Mouse (Mus musculus): ENCODE measurements around the gene Myh15. TPM values are rescaled to one million over a fixed set of nuclear protein-coding genes. Genes with fewer than 3 reads are reported as not detected.

The Myh15 gene
- not detected in 2 replicates for polyA plus RNA-seq (2015; fragmentation: Nextera tagmentation; extraction: Ambion mirVana)

GRCm38 (mm10) chr16:49057186-49057585, at the start of gene Myh15:
Gene Myh15, plus strand, starts transcription at chr16:49057486.
- Histone ChIP-seq H3K4me1 (replicated peaks; ENCODE audit: insufficient read depth, low read length) (no peaks in the 10 kb centered on the region), H3K9me3 (replicated peaks; ENCODE audit: low read length) (no peaks in the 10 kb centered on the region), H3K9ac (ENCODE audit: low read depth, low read length) (no peak within 1 kb of the TSS), H3K27ac (no peak within 1 kb of the TSS), H3K4me3 (replicated peaks; ENCODE audit: low read depth, low read length) (no peak within 1 kb of the TSS), H3K36me3 (ENCODE audit: insufficient read depth, low read length) (no peaks in the 10 kb centered on the region), H3K27me3 (ENCODE audit: insufficient read depth, low read length) (no peaks in the 10 kb centered on the region), H3K4me2 (ENCODE audit: low read length) (no peak within 1 kb of the TSS)
- WGBS: 91% methylated on average over 1 of the region's 1 CpGs
- DNase-seq (ENCODE audit: low spot score) (no peak), ATAC-seq (replicated peaks; ENCODE audit: low FRiP score, low read depth) (no peak)
- no peak for TF ChIP-seq CTCF (IDR thresholded peaks at IDR 0.05; ENCODE audit: low read depth)

GRCm38 (mm10) chr16:49016620-49017332, 40.5 kb upstream of the Myh15 start:
- Histone ChIP-seq H3K36me3 (ENCODE audit: insufficient read depth, low read length) (peaks cover 20% of the 10 kb centered on the region), H3K9ac (ENCODE audit: low read depth, low read length) (no peak overlapping the region), H3K4me2 (ENCODE audit: low read length) (no peak overlapping the region), H3K4me3 (replicated peaks; ENCODE audit: low read depth, low read length) (no peak overlapping the region), H3K27me3 (ENCODE audit: insufficient read depth, low read length) (no peaks in the 10 kb centered on the region), H3K4me1 (replicated peaks; ENCODE audit: insufficient read depth, low read length) (no peaks in the 10 kb centered on the region), H3K9me3 (replicated peaks; ENCODE audit: low read length) (no peaks in the 10 kb centered on the region), H3K27ac (no peak overlapping the region)
- TF ChIP-seq CTCF (IDR thresholded peaks at IDR 0.05; ENCODE audit: low read depth): peak; percentile 62
- DNase-seq (ENCODE audit: low spot score) (peak; percentile 69), ATAC-seq (replicated peaks; ENCODE audit: low FRiP score, low read depth) (no peak)
- 71% methylated on average over 5 of the region's 5 CpGs for WGBS

- Histone ChIP-seq H3K36me3 (ENCODE audit: insufficient read depth, low read length) (no peaks in the 10 kb centered on the region), H3K27me3 (ENCODE audit: insufficient read depth, low read length) (no peaks in the 10 kb centered on the region), H3K9me3 (replicated peaks; ENCODE audit: low read length) (no peaks in the 10 kb centered on the region), H3K4me3 (replicated peaks; ENCODE audit: low read depth, low read length) (no peak overlapping the region), H3K27ac (no peak overlapping the region), H3K9ac (ENCODE audit: low read depth, low read length) (no peak overlapping the region), H3K4me2 (ENCODE audit: low read length) (no peak overlapping the region), H3K4me1 (replicated peaks; ENCODE audit: insufficient read depth, low read length) (no peaks in the 10 kb centered on the region)
- 74% methylated on average over 4 of the region's 4 CpGs for WGBS
- DNase-seq (ENCODE audit: low spot score) (no peak), ATAC-seq (replicated peaks; ENCODE audit: low FRiP score, low read depth) (no peak)
- TF ChIP-seq CTCF (IDR thresholded peaks at IDR 0.05; ENCODE audit: low read depth): no peak
Observed at GRCm38 (mm10) chr16:49035852-49036251, 21.4 kb upstream of the Myh15 start.

- DNase-seq (ENCODE audit: low spot score) (no peak), ATAC-seq (replicated peaks; ENCODE audit: low FRiP score, low read depth) (no peak)
- Histone ChIP-seq H3K36me3 (ENCODE audit: insufficient read depth, low read length) (no peaks in the 10 kb centered on the region), H3K4me1 (replicated peaks; ENCODE audit: insufficient read depth, low read length) (no peaks in the 10 kb centered on the region), H3K9ac (ENCODE audit: low read depth, low read length) (no peak overlapping the region), H3K27ac (no peak overlapping the region), H3K9me3 (replicated peaks; ENCODE audit: low read length) (no peaks in the 10 kb centered on the region), H3K4me2 (ENCODE audit: low read length) (no peak overlapping the region), H3K4me3 (replicated peaks; ENCODE audit: low read depth, low read length) (no peak overlapping the region), H3K27me3 (ENCODE audit: insufficient read depth, low read length) (no peaks in the 10 kb centered on the region)
- 82% methylated on average over 4 of the region's 4 CpGs for WGBS
- no peak for TF ChIP-seq CTCF (IDR thresholded peaks at IDR 0.05; ENCODE audit: low read depth)
Observed at GRCm38 (mm10) chr16:49037771-49038170, 19.5 kb upstream of the Myh15 start.

DNA sequence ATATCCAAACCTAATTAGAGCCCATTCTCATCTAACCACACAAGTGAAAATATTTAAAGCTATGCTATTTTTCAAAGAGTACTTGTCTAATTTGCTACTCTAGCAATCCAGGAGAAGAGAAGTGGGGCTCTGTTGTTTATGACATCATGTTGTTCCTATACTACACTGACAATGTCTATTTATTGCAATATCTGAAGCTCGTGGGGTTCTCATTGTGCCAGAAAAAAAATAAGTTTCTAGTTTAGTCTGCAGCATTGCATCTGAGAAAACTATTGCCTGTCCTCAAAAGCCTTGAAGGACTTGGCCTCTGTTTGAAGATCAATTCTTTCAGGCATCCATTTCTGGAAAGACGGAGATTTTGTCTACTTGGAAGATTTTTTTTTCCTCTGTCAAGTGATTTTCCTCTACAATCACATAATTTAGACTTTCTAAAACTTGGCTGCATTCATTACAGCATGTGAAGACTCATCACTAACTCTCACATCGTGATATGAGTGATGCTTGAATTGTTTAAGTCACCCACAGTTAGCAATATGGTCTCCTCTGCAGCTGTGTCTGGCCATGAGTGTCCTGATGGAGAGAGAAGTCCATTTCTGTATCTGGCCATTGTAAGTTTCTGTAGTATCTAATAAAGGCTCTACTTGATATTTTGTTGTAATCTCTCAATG, 16.6 kb upstream of the Myh15 start:
- no peak overlapping the region for H3K9ac ChIP-seq (ENCODE audit: low read depth, low read length)
- DNase-seq (ENCODE audit: low spot score) (no peak), ATAC-seq (replicated peaks; ENCODE audit: low FRiP score, low read depth) (no peak)
- TF ChIP-seq CTCF (IDR thresholded peaks at IDR 0.05; ENCODE audit: low read depth): no peak
- no peak overlapping the region for H3K4me3 ChIP-seq (replicated peaks; ENCODE audit: low read depth, low read length)
- 76% methylated on average over 3 of the region's 3 CpGs for WGBS
- H3K27me3 ChIP-seq (ENCODE audit: insufficient read depth, low read length): no peaks in the 10 kb centered on the region
- H3K4me1 ChIP-seq (replicated peaks; ENCODE audit: insufficient read depth, low read length): no peaks in the 10 kb centered on the region
- no peaks in the 10 kb centered on the region for H3K36me3 ChIP-seq (ENCODE audit: insufficient read depth, low read length)
- no peak overlapping the region for H3K4me2 ChIP-seq (ENCODE audit: low read length)
- no peak overlapping the region for H3K27ac ChIP-seq
- no peaks in the 10 kb centered on the region for H3K9me3 ChIP-seq (replicated peaks; ENCODE audit: low read length)

DNA sequence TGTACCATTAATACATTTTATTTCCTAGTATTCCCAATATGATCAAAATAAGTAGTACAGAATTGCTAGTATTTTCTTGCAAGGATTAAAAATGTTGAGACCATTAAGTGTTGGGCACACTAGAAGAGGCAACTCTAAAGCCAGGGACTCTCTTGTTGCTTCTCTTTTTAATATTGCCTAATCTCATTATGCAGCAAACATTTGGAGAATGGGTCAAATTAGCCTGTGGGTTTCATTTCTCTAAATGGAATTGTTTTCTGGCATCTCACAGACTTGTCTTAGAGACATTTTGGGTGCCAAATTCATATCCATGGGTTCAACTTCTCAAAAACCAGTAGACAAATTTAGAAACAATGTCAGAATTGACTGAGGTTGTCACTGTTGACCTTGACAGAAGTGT, 8.1 kb upstream of the Myh15 start:
- H3K4me2 ChIP-seq (ENCODE audit: low read length): no peak overlapping the region
- no peaks in the 10 kb centered on the region for H3K9me3 ChIP-seq (replicated peaks; ENCODE audit: low read length)
- no peaks in the 10 kb centered on the region for H3K27me3 ChIP-seq (ENCODE audit: insufficient read depth, low read length)
- H3K36me3 ChIP-seq (ENCODE audit: insufficient read depth, low read length): no peaks in the 10 kb centered on the region
- DNase-seq (ENCODE audit: low spot score) (no peak), ATAC-seq (replicated peaks; ENCODE audit: low FRiP score, low read depth) (no peak)
- no peak overlapping the region for H3K27ac ChIP-seq
- no peaks in the 10 kb centered on the region for H3K4me1 ChIP-seq (replicated peaks; ENCODE audit: insufficient read depth, low read length)
- no peak for TF ChIP-seq CTCF (IDR thresholded peaks at IDR 0.05; ENCODE audit: low read depth)
- H3K4me3 ChIP-seq (replicated peaks; ENCODE audit: low read depth, low read length): no peak overlapping the region
- no peak overlapping the region for H3K9ac ChIP-seq (ENCODE audit: low read depth, low read length)
